Mouse (Mus musculus): ENCODE results near the gene Mvp.

DNA sequence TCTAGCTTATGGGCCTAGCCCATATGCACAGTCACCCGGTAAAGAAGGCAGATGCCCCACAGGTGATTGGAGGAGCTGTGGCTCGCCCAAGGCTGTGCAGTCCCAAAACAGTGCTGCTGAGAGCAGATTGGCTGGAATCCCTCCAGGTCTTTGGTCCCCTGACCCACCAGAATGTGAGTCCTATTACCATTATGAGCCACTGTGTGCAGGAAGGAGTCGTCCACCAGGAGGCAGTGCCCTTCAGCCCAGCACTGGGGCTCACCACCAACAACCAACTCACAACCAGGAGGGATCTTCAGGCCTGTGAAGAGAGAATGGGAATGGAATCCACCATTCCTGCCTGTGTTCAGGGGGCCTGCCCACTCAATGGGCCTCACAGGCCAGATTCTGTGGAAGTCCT is 67.9 kb downstream of the Mvp start:
- TF ChIP-seq CTCF (IDR thresholded peaks at IDR 0.05; ENCODE audit: extremely low read depth, insufficient read depth, insufficient read length, insufficient replicate concordance) (peak; percentile 68; the same call in 1 of the 2 replicates), POLR2A (IDR thresholded peaks at IDR 0.05; ENCODE audit: low read depth, low read length) (no peak)
